Mouse (Mus musculus): ENCODE measurements around the gene Il31.

Il31 gene

GRCm38 (mm10) chr5:123473817-123474216 is 15.5 kb downstream of the Il31 start:
- no peak for DNase-seq (ENCODE audit: low spot score in 2 of 2)

GRCm38 (mm10) chr5:123470784-123471400 is 18.4 kb downstream of the Il31 start:
- peak; percentile 13 to 19 for DNase-seq (ENCODE audit: low spot score in 2 of 2)

GRCm38 (mm10) chr5:123464638-123465037 is 24.7 kb downstream of the Il31 start:
- no peak for DNase-seq (ENCODE audit: low spot score in 2 of 2)

- DNase-seq (ENCODE audit: low spot score in 2 of 2), result no peak
These were observed 27.9 kb downstream of the Il31 start for GRCm38 (mm10) chr5:123461420-123461819.

- DNase-seq (ENCODE audit: low spot score in 2 of 2), result no peak
These were observed 37.4 kb downstream of the Il31 start for GRCm38 (mm10) chr5:123451886-123452285.

- no peak for DNase-seq (ENCODE audit: low spot score in 2 of 2)
These were observed 44.4 kb downstream of the Il31 start for GRCm38 (mm10) chr5:123444849-123445334.

GRCm38 (mm10) chr5:123444069-123444468 is 45.2 kb downstream of the Il31 start:
- DNase-seq (ENCODE audit: low spot score in 2 of 2), result peak; percentile 42 to 55

- DNase-seq (ENCODE audit: low spot score in 2 of 2), result no peak
These were observed 47.0 kb downstream of the Il31 start for GRCm38 (mm10) chr5:123442283-123442682.

- DNase-seq (ENCODE audit: low spot score in 2 of 2), result no peak
These were observed 48.6 kb downstream of the Il31 start for GRCm38 (mm10) chr5:123440664-123441063.

GRCm38 (mm10) chr5:123439941-123440340 is 49.3 kb downstream of the Il31 start:
- no peak for DNase-seq (ENCODE audit: low spot score in 2 of 2)

- no peak for DNase-seq (ENCODE audit: low spot score in 2 of 2)
These were observed 50.0 kb downstream of the Il31 start for GRCm38 (mm10) chr5:123439312-123439711.

- DNase-seq (ENCODE audit: low spot score in 2 of 2), result no peak
These were observed 50.9 kb downstream of the Il31 start for GRCm38 (mm10) chr5:123438381-123438780.

- peak; percentile 55 to 65 for DNase-seq (ENCODE audit: low spot score in 2 of 2)
These were observed 52.5 kb downstream of the Il31 start for GRCm38 (mm10) chr5:123436780-123437175.

- DNase-seq (ENCODE audit: low spot score in 2 of 2), result peak in 1 of 2 experiments; percentile 26
These were observed 53.1 kb downstream of the Il31 start for GRCm38 (mm10) chr5:123436071-123436779.

GRCm38 (mm10) chr5:123432305-123432874 is 56.9 kb downstream of the Il31 start:
- no peak for DNase-seq (ENCODE audit: low spot score in 2 of 2)

GRCm38 (mm10) chr5:123431524-123432304 is 57.6 kb downstream of the Il31 start:
- no peak for DNase-seq (ENCODE audit: low spot score in 2 of 2)
